Mouse (Mus musculus): Measurements from ENCODE around the gene Gpatch2.

DNA sequence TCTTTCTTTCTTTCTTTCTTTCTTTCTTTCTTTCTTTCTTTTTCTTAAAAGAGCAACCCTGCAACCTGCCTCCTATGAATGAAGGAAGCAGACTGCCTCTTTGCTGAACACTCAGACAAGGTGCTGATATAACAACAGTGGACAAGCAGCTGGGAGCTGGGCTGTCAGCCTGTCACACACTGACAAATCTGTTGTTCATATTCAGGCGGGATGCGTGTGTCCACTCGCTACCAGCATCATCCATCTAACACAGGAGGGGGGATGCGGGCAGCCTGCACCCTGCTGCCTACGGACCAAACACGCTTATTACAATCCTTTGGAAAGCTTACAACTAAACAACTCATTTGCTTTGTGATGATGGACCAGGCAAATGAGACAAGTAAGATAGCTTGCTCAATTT, 158.2 kb downstream of the Gpatch2 start:
- TF ChIP-seq CTCF (IDR thresholded peaks at IDR 0.05; ENCODE audit: low read depth) (no peak), EP300 (IDR thresholded peaks at IDR 0.05; ENCODE audit: low read depth) (no peak)

Data from liver, postnatal 0 days (tissue).